Mouse (Mus musculus): ENCODE data around the gene Htr2b.

The Htr2b gene

GRCm38 (mm10) chr1:86111779-86112178 is at the start of gene Htr2b:
TSS of gene Htr2b (minus strand) at chr1:86111970.
- in situ Hi-C loops (cut with MboI, MseI), result no loop called here

DNA sequence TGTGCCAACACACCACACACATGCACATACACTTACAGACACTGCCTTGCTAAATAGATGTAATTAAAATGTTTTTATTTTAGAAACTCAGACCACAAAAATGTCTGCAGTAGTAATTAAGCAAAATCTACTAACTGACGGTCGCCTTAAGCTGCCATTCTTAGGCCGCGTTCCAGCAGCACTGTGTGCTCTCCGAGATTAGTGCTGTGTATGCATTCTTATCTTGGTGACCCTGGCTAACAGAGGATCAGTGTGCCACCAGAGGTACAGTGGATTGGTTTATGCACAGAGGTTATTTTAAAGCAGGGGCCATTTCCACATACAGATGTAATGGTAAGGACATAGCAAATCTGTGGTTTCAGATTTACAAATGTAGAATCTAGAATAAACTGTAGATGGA is 49.3 kb upstream of the Htr2b start:
- in situ Hi-C loops (cut with MboI, MseI), result no loop called here

DNA sequence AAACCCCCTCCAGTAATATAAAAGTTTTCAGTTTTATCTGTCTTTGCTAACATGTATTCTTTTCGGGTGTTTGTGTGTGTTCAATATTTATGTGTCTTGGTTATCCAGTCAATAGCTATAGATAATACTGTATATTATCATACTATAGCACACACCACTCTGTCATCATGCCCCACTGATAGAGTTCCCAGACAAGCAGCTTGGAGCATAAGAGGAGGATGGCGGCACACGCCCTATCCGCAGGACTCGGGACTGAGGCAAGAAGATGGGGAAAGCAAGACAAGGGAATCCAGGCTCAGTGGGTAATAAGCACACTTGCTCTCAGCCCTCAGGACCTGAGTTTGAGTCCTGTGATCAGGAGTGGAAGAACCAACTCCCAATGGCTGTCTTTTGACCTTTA is 48.7 kb upstream of the Htr2b start:
- in situ Hi-C loops (cut with MboI, MseI), result no loop called here

DNA sequence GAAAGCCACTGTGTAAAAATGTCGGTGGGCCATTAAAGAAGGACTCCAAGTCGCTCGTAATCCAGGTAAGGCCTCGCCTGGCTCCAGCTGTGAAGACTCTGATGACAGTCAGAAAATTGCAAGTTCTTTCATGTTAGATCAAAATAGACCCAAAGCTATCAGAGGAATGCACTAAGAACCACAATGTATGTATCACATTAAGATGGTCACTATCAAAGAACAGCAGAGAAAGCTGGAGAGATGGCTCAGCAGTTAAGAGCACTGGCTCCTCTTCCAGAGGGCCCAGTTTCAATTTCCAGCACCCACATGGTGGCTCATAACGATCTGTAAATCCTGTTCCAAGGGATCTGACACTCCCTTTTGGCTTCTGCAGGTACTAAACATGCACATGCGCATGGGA is 48.3 kb upstream of the Htr2b start:
- in situ Hi-C loops (cut with MboI, MseI), result no loop called here

DNA sequence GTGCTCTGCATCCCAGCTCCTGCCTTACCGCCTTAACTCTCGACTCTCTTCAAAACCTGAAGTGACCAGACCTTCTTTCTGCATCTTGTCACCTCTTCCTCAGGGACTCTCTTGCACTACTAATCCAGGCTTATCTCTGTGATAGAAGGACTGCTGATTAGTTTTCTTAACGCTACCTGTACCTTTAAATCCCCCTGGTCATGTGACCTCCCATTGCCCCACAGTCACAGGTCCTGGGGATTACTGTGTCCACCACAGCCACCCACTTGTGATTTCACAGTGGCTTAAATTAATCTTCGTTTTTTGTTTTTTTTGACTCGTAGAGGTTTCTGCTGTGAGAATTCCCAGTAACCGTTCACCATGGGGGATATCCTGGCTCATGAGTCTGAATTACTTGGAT is 44.8 kb upstream of the Htr2b start:
- in situ Hi-C loops (cut with MboI, MseI), result no loop called here

- in situ Hi-C loops (cut with MboI, MseI), result no loop called here
Measured at GRCm38 (mm10) chr1:86156075-86156474, 44.3 kb upstream of the Htr2b start.

DNA sequence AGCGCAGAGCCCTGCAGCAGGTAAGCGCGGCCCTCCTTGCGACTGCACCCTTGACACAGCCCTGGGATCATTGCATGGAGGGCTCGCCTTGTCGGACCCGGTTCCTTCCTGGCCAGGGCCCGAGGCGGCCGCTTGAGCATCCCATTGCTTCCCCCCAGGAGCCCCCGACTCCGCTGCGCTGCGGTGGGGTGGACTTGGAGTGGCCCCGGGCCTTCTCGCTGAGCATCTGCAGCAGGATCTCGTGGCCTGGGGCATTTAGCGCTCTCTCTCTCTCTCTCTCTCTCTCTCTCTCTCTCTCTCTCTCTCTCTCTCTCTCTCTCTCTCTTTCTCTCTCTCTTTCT is 43.0 kb upstream of the Htr2b start:
- in situ Hi-C loops (cut with MboI, MseI), result no loop called here

- in situ Hi-C loops (cut with MboI, MseI), result no loop called here
Measured at GRCm38 (mm10) chr1:86154133-86154823, 42.5 kb upstream of the Htr2b start, which contains the start of gene Armc9. TSS of gene Armc9 (plus strand) at chr1:86154780.

- in situ Hi-C loops (cut with MboI, MseI), result no loop called here
Measured at GRCm38 (mm10) chr1:86152618-86153017, 40.8 kb upstream of the Htr2b start.

DNA sequence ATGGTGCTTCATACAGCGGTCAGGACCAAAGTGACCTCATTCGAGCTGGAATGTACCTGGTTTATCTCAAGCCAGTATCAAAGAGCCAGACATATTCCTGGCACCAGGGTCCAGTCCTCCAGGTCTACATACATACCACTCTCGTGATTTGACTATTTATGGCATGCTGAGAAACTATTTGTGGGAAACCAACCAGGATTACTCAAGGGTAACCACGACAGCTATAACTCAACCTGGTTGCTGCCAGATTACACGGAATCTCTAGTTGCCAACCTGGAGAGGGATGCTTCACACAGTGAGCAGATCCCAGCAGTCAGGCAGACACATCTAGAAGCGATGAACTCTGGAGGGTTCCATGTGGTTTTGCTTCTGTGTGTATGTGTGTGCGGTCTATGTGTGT is 39.6 kb upstream of the Htr2b start:
- in situ Hi-C loops (cut with MboI, MseI), result no loop called here

DNA sequence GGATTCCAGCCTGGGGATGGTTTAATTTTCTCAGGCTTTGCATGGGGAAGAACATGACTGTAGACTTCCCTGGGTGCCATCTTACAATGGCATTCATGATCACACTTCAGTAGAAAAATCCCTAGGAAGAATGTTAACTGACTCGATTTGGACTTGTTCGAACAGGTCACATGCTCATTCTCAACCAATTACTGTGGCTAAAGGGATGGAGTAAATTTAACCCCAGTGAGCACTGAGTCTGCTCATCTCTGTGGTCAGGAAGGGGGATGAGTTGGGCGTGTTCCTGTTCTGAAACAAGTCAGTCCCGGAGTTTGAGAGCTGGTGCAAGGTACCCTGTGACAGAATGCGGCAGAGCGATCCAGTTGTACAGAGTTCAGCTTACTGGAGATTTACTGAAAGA is 39.2 kb upstream of the Htr2b start:
- in situ Hi-C loops (cut with MboI, MseI), result no loop called here

GRCm38 (mm10) chr1:86148161-86148560 is 36.4 kb upstream of the Htr2b start:
- in situ Hi-C loops (cut with MboI, MseI), result no loop called here

- in situ Hi-C loops (cut with MboI, MseI), result no loop called here
Measured at GRCm38 (mm10) chr1:86147557-86147956, 35.8 kb upstream of the Htr2b start.

GRCm38 (mm10) chr1:86146293-86146692 is 34.5 kb upstream of the Htr2b start:
- in situ Hi-C loops (cut with MboI, MseI), result no loop called here

GRCm38 (mm10) chr1:86144001-86144944 is 32.5 kb upstream of the Htr2b start:
- in situ Hi-C loops (cut with MboI, MseI), result no loop called here

GRCm38 (mm10) chr1:86143165-86143564 is 31.4 kb upstream of the Htr2b start:
- in situ Hi-C loops (cut with MboI, MseI), result no loop called here

DNA sequence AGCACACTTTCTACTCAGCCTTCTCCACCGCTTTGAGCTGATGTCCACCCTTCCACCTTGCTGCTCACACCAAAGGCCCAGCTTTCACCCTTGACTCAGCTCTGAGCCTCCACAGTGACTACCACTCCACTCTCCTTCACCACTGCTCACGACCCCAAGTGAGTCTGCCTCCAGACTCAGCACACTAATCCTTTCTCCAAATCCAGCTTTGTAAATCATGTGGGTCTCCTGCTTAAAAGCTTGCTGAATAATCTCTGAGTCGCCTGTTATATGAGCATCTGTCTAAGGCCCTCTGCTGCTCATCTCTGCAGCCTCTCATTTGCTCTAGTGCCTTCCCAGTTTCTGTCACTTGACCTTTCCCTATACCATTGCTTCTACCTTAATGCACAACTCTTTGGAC is 29.3 kb upstream of the Htr2b start:
- in situ Hi-C loops (cut with MboI, MseI), result no loop called here

GRCm38 (mm10) chr1:86135315-86135714 is 23.5 kb upstream of the Htr2b start:
- in situ Hi-C loops (cut with MboI, MseI), result no loop called here

DNA sequence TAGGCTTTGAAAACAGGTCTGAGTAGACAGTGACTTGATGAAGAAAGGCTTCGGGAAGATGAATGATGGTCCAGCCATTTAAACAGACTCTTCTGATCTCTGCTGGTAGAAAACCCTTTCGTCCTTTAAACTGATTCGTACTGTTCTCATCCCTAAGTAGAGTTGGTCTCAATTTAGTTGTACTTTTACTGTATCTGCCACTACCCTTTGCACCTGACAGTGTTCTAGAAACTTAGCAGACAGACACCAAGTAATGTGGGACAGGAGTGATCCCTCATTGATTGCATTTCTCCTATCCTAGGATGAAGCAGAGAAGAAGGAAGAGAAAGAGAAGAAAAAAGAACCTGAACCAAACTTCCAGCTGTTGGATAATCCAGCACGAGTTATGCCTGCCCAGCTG is 21.6 kb upstream of the Htr2b start, which contains the start of gene Gm21972:
Gene Gm21972 (plus strand): TSS at position 301 of the 400 bp plus-strand sequence.
- in situ Hi-C loops (cut with MboI, MseI), result loop anchor here (5.0 kb wide), 1 partner anchor 51 kb away; no protein-coding TSS in a partner anchor

- in situ Hi-C loops (cut with MboI, MseI), result no loop called here
Measured at GRCm38 (mm10) chr1:86126036-86126435, 14.3 kb upstream of the Htr2b start.

- in situ Hi-C loops (cut with MboI, MseI), result no loop called here
Measured at GRCm38 (mm10) chr1:86119549-86119948, 7.8 kb upstream of the Htr2b start.

GRCm38 (mm10) chr1:86114141-86114540 is 2.4 kb upstream of the Htr2b start:
- in situ Hi-C loops (cut with MboI, MseI), result no loop called here

DNA sequence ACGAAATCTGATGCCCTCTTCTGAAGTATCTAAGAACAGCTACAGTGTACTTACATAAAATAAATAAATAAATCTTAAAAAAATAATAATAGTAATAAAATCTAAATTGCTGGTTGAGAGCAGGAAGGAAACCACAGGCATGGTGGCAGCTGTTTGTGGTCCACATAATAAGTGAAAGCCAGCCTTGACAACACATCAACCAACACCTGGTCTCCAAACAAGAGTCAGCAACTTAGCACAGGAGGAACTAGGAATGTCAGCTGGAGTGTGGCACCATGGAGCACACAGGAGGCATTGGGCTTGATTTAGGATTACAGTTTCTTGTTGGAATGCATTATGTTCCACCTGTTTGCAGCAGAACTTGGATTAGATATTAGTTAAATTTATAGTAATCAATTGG is 6.7 kb downstream of the Htr2b start:
- in situ Hi-C loops (cut with MboI, MseI), result no loop called here

Measured in T-helper 2 cell (primary cell).